Mouse (Mus musculus) forebrain, embryonic 15.5 days (tissue): Measurements from ENCODE around the gene Ncapd2. TPM values are rescaled to one million over a fixed set of nuclear protein-coding genes. Genes with fewer than 3 reads are reported as not detected.

Experiments
- ATAC-seq: fragments of 200-750 bp; cut with Nextera tagmentation; replicated peaks from 2 replicates; pipeline ENCODE4 v1.8.0; 2017; ENCODE audit warnings: mild to moderate bottlenecking, moderate TSS enrichment, moderate library complexity
- H3K27ac ChIP-seq: fragments of 300-500 bp; sonication (generic); replicated peaks from 2 replicates; pipeline ENCODE4 v1.5.1; 2015; ENCODE audit warnings: mild to moderate bottlenecking, inconsistent platforms
- H3K27me3 ChIP-seq: fragments of 300-500 bp; sonication (generic); 2 replicates; pipeline ENCODE4 v1.6.1; 2015; ENCODE audit warnings: inconsistent platforms
- H3K36me3 ChIP-seq: fragments of 300-500 bp; sonication (generic); 2 replicates; pipeline ENCODE4 v1.6.1; 2015; ENCODE audit warnings: mild to moderate bottlenecking, inconsistent platforms
- H3K4me1 ChIP-seq: fragments of 300-500 bp; sonication (generic); 2 replicates; pipeline ENCODE4 v1.6.1; 2015; ENCODE audit warnings: inconsistent platforms
- H3K4me2 ChIP-seq: fragments of 300-500 bp; sonication (generic); replicated peaks from 2 replicates; pipeline ENCODE4 v1.6.1; 2015; ENCODE audit warnings: mild to moderate bottlenecking, inconsistent platforms
- H3K4me3 ChIP-seq: fragments of 300-500 bp; sonication (generic); 2 replicates; pipeline ENCODE4 v1.5.1; 2015; ENCODE audit warnings: mild to moderate bottlenecking, inconsistent platforms
- H3K9ac ChIP-seq: fragments of 300-500 bp; sonication (generic); replicated peaks from 2 replicates; pipeline ENCODE4 v1.6.1; 2015; ENCODE audit warnings: mild to moderate bottlenecking, inconsistent platforms
- H3K9me3 ChIP-seq: fragments of 300-500 bp; sonication (generic); 2 replicates; pipeline ENCODE4 v1.6.1; 2016; ENCODE audit warnings: inconsistent platforms
- WGBS: fragments of 180-500 bp; shearing (Covaris S2); methylation state at CpG from one replicate; pipeline ENCODE4 v1.1.7; 2015; ENCODE audit warnings: mixed read lengths; 5-methylcytosine and 5-hydroxymethylcytosine counted together
- polyA plus RNA-seq: library from polyadenylated mRNA; unstranded; fragments of >200 nt; fragmentation: Nextera tagmentation; extraction: Ambion mirVana; gene quantifications from 2 replicates; pipeline ENCODE4 v1.2.1, GENCODE M21; 2015

Gene Ncapd2
- polyA plus RNA-seq, 1 experiment from 2014 or later, result 99.5 TPM

GRCm38 (mm10) chr6:125230571-125230970 lies 39.1 kb upstream of the Ncapd2 start:
- 66% methylated on average over 9 of the region's 9 CpGs for WGBS
- no peak overlapping the region for H3K4me3 ChIP-seq
- no peaks in the 10 kb centered on the region for H3K36me3 ChIP-seq
- H3K4me2 ChIP-seq, result peak overlapping the region; percentile 75; the same call in 1 of the 2 replicates
- H3K9ac ChIP-seq, result no peak overlapping the region
- peak; percentile 26; the same call in 1 of the 2 replicates for ATAC-seq
- H3K9me3 ChIP-seq, result no peaks in the 10 kb centered on the region
- H3K27me3 ChIP-seq, result no peaks in the 10 kb centered on the region
- H3K4me1 ChIP-seq, result peaks cover 12% of the 10 kb centered on the region
- H3K27ac ChIP-seq, result no peak overlapping the region

DNA sequence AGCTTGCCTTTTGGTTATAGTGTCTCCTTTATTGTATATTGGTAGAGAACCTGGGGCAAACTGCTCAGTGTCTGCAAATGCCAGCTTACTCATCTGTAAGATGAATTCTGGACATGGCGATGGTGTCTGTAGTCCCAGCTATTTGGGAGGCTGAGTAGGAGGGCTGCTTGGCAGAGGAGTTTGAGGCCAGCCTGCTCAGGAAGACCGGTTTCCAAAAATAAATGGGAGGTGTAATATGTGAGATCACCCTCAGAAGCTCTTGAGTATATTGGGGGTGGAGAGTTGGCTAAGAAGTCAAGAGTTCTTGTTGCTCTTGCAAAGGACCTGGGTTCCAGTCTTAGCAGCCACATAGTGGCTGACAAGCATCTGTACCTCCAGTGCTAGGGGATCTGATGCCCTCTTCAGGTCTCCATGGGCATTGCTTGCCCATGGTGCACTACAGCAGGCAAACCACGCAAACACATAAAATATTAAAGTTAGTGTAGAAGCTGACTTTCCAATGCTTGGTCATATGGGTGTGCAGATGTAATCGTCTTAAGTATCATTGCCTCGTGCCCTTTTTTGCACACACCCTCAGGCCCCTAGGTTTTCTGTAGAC lies 34.1 kb upstream of the Ncapd2 start:
- no peak for ATAC-seq
- no peak overlapping the region for H3K27ac ChIP-seq
- no peaks in the 10 kb centered on the region for H3K27me3 ChIP-seq
- no peak overlapping the region for H3K4me2 ChIP-seq
- H3K9me3 ChIP-seq, result no peaks in the 10 kb centered on the region
- no peaks in the 10 kb centered on the region for H3K4me1 ChIP-seq
- H3K36me3 ChIP-seq, result no peaks in the 10 kb centered on the region
- no peak overlapping the region for H3K9ac ChIP-seq
- 80% methylated on average over 5 of the region's 5 CpGs for WGBS
- no peak overlapping the region for H3K4me3 ChIP-seq

- ATAC-seq, result no peak
- H3K27me3 ChIP-seq, result no peaks in the 10 kb centered on the region
- WGBS, result 84% methylated on average over 3 of the region's 3 CpGs
- H3K9ac ChIP-seq, result no peak overlapping the region
- H3K4me2 ChIP-seq, result no peak overlapping the region
- no peaks in the 10 kb centered on the region for H3K9me3 ChIP-seq
- H3K4me3 ChIP-seq, result no peak overlapping the region
- H3K27ac ChIP-seq, result no peak overlapping the region
- H3K4me1 ChIP-seq, result no peaks in the 10 kb centered on the region
- H3K36me3 ChIP-seq, result no peaks in the 10 kb centered on the region
Observed at GRCm38 (mm10) chr6:125222577-125222976, 31.1 kb upstream of the Ncapd2 start.

DNA sequence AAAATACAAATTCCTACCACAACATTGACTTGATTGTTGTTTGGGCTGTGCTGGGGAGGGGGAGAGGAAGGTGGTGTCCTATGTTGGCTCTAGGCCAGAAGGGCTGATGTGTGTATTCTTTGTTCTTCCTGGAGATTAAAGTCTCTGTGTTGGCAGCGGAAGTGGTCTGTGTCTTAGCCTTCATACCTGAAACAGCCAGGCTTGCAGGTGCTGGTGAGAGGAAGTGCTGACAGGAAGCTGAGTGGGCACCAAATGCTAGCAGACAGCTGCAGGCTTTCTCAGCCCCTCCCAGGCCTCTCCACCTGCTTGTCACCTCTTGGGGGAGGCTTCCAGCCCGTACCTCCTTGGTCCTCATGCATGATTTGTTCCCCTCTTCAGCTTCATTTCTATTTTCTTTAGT lies 30.6 kb upstream of the Ncapd2 start:
- H3K4me1 ChIP-seq, result no peaks in the 10 kb centered on the region
- WGBS, result 60% methylated on average over 2 of the region's 2 CpGs
- no peak overlapping the region for H3K27ac ChIP-seq
- no peak overlapping the region for H3K4me3 ChIP-seq
- H3K27me3 ChIP-seq, result no peaks in the 10 kb centered on the region
- no peak for ATAC-seq
- no peak overlapping the region for H3K4me2 ChIP-seq
- no peaks in the 10 kb centered on the region for H3K9me3 ChIP-seq
- no peaks in the 10 kb centered on the region for H3K36me3 ChIP-seq
- H3K9ac ChIP-seq, result no peak overlapping the region

- Histone ChIP-seq H3K36me3 (no peaks in the 10 kb centered on the region), H3K27me3 (no peaks in the 10 kb centered on the region), H3K4me2 (no peak overlapping the region), H3K9ac (no peak overlapping the region), H3K4me3 (no peak overlapping the region), H3K4me1 (peaks cover under 1% of the 10 kb centered on the region; the same call in 1 of the 2 replicates), H3K27ac (no peak overlapping the region), H3K9me3 (no peaks in the 10 kb centered on the region)
- ATAC-seq, result no peak
- 90% methylated on average over 20 of the region's 20 CpGs for WGBS
Observed at GRCm38 (mm10) chr6:125221115-125221745, 29.7 kb upstream of the Ncapd2 start.

DNA sequence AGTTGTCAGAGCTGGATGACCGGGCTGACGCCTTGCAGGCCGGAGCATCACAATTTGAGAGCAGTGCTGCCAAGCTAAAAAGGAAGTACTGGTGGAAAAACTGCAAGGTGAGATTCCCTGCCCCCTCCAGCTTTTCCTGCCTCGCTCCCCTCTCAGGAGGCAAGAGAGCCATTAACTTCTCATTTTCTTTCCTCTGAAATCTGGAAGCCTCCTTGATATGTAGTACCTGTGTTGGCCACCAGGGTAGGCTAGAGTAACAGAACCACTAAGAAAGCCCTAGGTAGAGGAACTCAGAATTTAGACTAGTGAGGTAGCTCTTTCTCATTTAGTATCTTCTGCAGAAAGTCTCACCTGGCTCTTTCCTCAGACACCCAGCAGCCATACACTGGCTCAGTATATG lies 27.5 kb upstream of the Ncapd2 start:
- no peaks in the 10 kb centered on the region for H3K36me3 ChIP-seq
- no peak overlapping the region for H3K4me2 ChIP-seq
- ATAC-seq, result no peak
- H3K27me3 ChIP-seq, result no peaks in the 10 kb centered on the region
- H3K9ac ChIP-seq, result no peak overlapping the region
- no peak overlapping the region for H3K4me3 ChIP-seq
- peaks cover 5% of the 10 kb centered on the region; the same call in 1 of the 2 replicates for H3K4me1 ChIP-seq
- no peaks in the 10 kb centered on the region for H3K9me3 ChIP-seq
- no peak overlapping the region for H3K27ac ChIP-seq
- 79% methylated on average over 4 of the region's 4 CpGs for WGBS

GRCm38 (mm10) chr6:125217899-125218298 lies 26.4 kb upstream of the Ncapd2 start:
- no peak overlapping the region for H3K4me2 ChIP-seq
- 85% methylated on average over 11 of the region's 11 CpGs for WGBS
- H3K36me3 ChIP-seq, result no peaks in the 10 kb centered on the region
- H3K4me1 ChIP-seq, result peaks cover 5% of the 10 kb centered on the region; the same call in 1 of the 2 replicates
- no peaks in the 10 kb centered on the region for H3K9me3 ChIP-seq
- no peak overlapping the region for H3K4me3 ChIP-seq
- H3K27me3 ChIP-seq, result no peaks in the 10 kb centered on the region
- ATAC-seq, result no peak
- H3K9ac ChIP-seq, result no peak overlapping the region
- H3K27ac ChIP-seq, result no peak overlapping the region

DNA sequence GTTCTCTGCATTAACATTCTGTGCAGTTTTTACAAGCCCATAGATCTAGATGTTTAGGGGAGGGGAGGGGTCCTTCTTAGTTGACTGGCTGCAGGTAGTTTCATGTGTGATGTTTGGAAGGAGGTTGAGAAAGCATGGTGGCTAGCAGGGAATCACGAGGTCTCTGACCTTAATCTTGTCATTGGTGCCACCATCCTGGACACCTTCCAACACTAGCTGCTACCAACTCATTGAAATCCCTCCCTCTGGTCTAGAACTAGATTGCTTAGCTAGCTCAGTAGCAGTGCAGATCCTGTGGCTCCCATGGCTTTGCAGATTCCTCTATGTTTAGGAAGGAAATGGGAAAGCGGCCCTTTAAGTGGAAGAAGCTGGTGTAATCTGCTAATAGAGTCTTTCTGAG lies 25.4 kb upstream of the Ncapd2 start:
- Histone ChIP-seq H3K36me3 (no peaks in the 10 kb centered on the region), H3K4me1 (peaks cover 5% of the 10 kb centered on the region; the same call in 1 of the 2 replicates), H3K4me3 (no peak overlapping the region), H3K27ac (no peak overlapping the region), H3K27me3 (no peaks in the 10 kb centered on the region), H3K4me2 (no peak overlapping the region), H3K9ac (no peak overlapping the region), H3K9me3 (no peaks in the 10 kb centered on the region)
- WGBS, result 87% methylated on average over 2 of the region's 2 CpGs
- ATAC-seq, result no peak

DNA sequence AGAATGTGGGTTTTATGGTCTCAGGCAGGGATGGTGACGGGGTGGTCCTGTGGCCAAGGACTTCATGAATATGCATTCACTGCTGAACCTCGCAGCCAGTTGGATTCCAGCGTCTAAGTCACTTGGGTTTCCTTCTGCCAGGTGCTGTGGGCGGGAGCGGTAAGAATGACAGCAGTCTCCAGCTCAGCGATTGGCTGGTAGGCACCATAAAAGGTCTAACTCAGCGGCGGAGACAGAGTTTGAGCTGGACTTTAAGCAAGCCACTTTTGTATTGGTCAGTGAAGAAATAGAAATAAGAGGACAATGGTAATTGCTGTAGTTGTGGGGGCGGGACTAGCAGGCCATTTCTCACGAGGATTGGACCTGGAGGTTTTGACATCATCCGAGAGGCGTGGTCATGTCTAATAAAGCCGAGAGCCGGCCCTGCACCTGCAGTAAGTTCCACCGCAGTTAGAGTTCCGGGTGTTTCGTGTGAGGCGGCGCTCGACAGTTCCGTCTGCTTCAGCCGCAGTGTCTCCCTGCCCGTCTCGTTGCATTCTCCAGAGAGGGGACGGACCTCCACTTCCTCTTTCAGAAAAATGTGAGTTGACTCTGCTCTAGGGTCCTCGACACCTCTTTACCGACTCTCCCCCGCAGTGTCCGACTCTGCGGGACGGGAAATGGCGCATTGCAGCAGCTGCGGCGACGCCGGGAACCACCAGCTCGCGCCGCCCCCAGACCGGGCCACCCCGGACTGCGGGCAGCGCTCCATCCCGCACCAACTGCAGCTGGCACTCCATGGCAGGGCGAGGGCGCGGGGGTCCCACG lies 23.9 kb upstream of the Ncapd2 start, which contains the start of gene Vamp1:
Vamp1 (plus strand) TSS at position 404 of the 807 bp plus-strand sequence.
- Histone ChIP-seq H3K4me3 (peak within 1 kb of the TSS; percentile 63), H3K36me3 (no peaks in the 10 kb centered on the region), H3K9me3 (no peaks in the 10 kb centered on the region), H3K9ac (peak within 1 kb of the TSS; percentile 69), H3K27ac (peak within 1 kb of the TSS; percentile 66), H3K27me3 (0 out of 2 replicates have a peak, but pooled peaks cover 4% of the 10 kb centered on the region), H3K4me2 (peak within 1 kb of the TSS; percentile 95), H3K4me1 (peaks cover 5% of the 10 kb centered on the region; the same call in 1 of the 2 replicates)
- ATAC-seq, result peak; percentile 97
- under 1% methylated on average over 48 of the region's 48 CpGs for WGBS

- Histone ChIP-seq H3K27ac (no peak overlapping the region), H3K4me2 (no peak overlapping the region), H3K4me1 (peaks cover 5% of the 10 kb centered on the region; the same call in 1 of the 2 replicates), H3K9ac (no peak overlapping the region), H3K4me3 (no peak overlapping the region), H3K36me3 (no peaks in the 10 kb centered on the region), H3K9me3 (no peaks in the 10 kb centered on the region), H3K27me3 (0 out of 2 replicates have a peak, but pooled peaks cover 4% of the 10 kb centered on the region)
- no peak for ATAC-seq
- 81% methylated on average over 6 of the region's 6 CpGs for WGBS
Observed at GRCm38 (mm10) chr6:125213715-125214114, 22.2 kb upstream of the Ncapd2 start.

DNA sequence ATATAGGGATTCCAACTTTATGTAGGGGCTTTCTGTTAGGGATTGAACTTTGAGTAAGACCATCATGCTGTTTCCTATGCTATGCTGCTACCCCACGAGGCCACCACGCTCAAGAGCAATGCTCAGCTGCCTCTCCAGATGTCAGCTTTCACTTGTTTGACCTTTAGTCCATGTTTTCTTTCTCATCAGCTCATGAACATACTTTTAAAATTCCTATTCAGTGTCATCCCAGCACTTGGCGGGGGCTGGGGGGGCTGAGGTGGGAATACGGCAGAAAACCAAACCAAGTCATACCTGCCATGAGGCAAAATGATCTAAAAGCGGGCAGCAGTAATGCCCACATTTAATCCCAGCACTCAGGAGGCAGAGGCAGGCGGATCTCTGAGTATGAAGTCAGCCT lies 21.6 kb upstream of the Ncapd2 start:
- no peak overlapping the region for H3K9ac ChIP-seq
- no peaks in the 10 kb centered on the region for H3K36me3 ChIP-seq
- H3K27ac ChIP-seq, result no peak overlapping the region
- no peaks in the 10 kb centered on the region for H3K9me3 ChIP-seq
- peaks cover 5% of the 10 kb centered on the region; the same call in 1 of the 2 replicates for H3K4me1 ChIP-seq
- ATAC-seq, result no peak
- H3K4me2 ChIP-seq, result no peak overlapping the region
- 0 out of 2 replicates have a peak, but pooled peaks cover 4% of the 10 kb centered on the region for H3K27me3 ChIP-seq
- 78% methylated on average over 6 of the region's 6 CpGs for WGBS
- H3K4me3 ChIP-seq, result no peak overlapping the region

DNA sequence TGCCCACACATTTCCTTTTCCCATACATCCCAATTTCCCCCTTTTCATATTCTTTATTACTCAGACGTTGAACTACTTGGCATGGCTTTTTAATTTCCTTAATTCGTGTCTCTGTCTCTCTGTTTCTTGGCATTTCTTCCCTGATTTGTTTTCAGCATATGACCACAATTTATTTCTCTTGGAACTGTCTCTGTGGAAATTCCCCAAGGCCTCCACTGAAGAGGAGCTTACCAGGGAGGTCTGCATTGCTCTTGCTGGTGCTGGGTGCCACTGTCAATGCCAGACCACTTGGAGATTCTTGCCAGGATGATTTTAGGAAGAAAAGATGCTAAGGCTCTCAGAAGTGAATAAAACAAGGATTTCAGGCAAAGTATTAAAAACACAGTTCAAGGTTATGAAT lies 21.1 kb upstream of the Ncapd2 start:
- Histone ChIP-seq H3K4me3 (no peak overlapping the region), H3K36me3 (no peaks in the 10 kb centered on the region), H3K27me3 (0 out of 2 replicates have a peak, but pooled peaks cover 4% of the 10 kb centered on the region), H3K4me1 (peaks cover 5% of the 10 kb centered on the region; the same call in 1 of the 2 replicates), H3K9me3 (no peaks in the 10 kb centered on the region), H3K27ac (no peak overlapping the region), H3K9ac (no peak overlapping the region), H3K4me2 (no peak overlapping the region)
- no peak for ATAC-seq
- WGBS, result 46% methylated on average over 2 of the region's 2 CpGs
